Mouse (Mus musculus): ENCODE measurements around the gene Timeless. TPM values are rescaled to one million over a fixed set of nuclear protein-coding genes. Genes with fewer than 3 reads are reported as not detected.
"Not testable (repeated sequence)": the region's sequence is repeated elsewhere in the genome, so short reads cannot be mapped to it uniquely, and the experiment has no call there.

The Timeless gene
- total and polyA plus RNA-seq, 2 experiments: 0.75 to 1.6 TPM

- 7% methylated on average over 7 of the region's 7 CpGs for WGBS
- peaks cover 19% of the 10 kb centered on the region; the same call in 1 of the 2 replicates for H3K79me2 ChIP-seq (ENCODE audit: control insufficient read depth, insufficient read depth, low read length)
- no peaks in the 10 kb centered on the region for H3K27me3 ChIP-seq (ENCODE audit: control insufficient read depth, insufficient read depth, low read length)
- TF ChIP-seq CTCF (IDR thresholded peaks at IDR 0.05; ENCODE audit: low read depth, low read length): no peak
- peak overlapping the region; percentile 80 for H3K4me3 ChIP-seq (ENCODE audit: insufficient read depth, low read depth, low read length)
- peak overlapping the region; percentile 83 for H3K27ac ChIP-seq (replicated peaks; ENCODE audit: insufficient read depth, low read depth, low read length)
- peaks cover 16% of the 10 kb centered on the region for H3K4me1 ChIP-seq (ENCODE audit: control insufficient read depth, insufficient read depth, low read length)
- H3K36me3 ChIP-seq (ENCODE audit: control insufficient read depth, insufficient read depth, low read length): peaks cover 7% of the 10 kb centered on the region
- H3K9ac ChIP-seq (ENCODE audit: low read depth, low read length): peak overlapping the region; percentile 86
- DNase-seq (ENCODE audit: extremely low read depth, low read depth, low spot score): peak; percentile 41
Observed at GRCm38 (mm10) chr10:128270866-128271265, 39.0 kb downstream of the Timeless start.

- H3K27ac ChIP-seq (replicated peaks; ENCODE audit: insufficient read depth, low read depth, low read length): peak overlapping the region; percentile 29
- no peaks in the 10 kb centered on the region for H3K27me3 ChIP-seq (ENCODE audit: control insufficient read depth, insufficient read depth, low read length)
- peaks cover 22% of the 10 kb centered on the region; the same call in 1 of the 2 replicates for H3K79me2 ChIP-seq (ENCODE audit: control insufficient read depth, insufficient read depth, low read length)
- H3K9ac ChIP-seq (ENCODE audit: low read depth, low read length): peak overlapping the region; percentile 68
- 35% methylated on average over 2 of the region's 2 CpGs for WGBS
- H3K4me1 ChIP-seq (ENCODE audit: control insufficient read depth, insufficient read depth, low read length): peaks cover 16% of the 10 kb centered on the region
- peaks cover 14% of the 10 kb centered on the region for H3K36me3 ChIP-seq (ENCODE audit: control insufficient read depth, insufficient read depth, low read length)
- TF ChIP-seq CTCF (IDR thresholded peaks at IDR 0.05; ENCODE audit: low read depth, low read length) (no peak), POLR2A (IDR thresholded peaks at IDR 0.05; ENCODE audit: extremely low read depth, insufficient read depth, low read length) (no peak)
- peak overlapping the region; percentile 54 for H3K4me3 ChIP-seq (ENCODE audit: insufficient read depth, low read depth, low read length)
- peak; percentile 62 for DNase-seq (ENCODE audit: extremely low read depth, low read depth, low spot score)
Observed at GRCm38 (mm10) chr10:128271883-128272282, 40.0 kb downstream of the Timeless start.

GRCm38 (mm10) chr10:128272819-128273439 lies 41.1 kb downstream of the Timeless start:
- peaks cover 12% of the 10 kb centered on the region for H3K4me1 ChIP-seq (ENCODE audit: control insufficient read depth, insufficient read depth, low read length)
- 72% methylated on average over 7 of the region's 7 CpGs for WGBS
- DNase-seq (ENCODE audit: extremely low read depth, low read depth, low spot score): peak; percentile 47
- not testable (repeated sequence) for H3K27me3 ChIP-seq (ENCODE audit: control insufficient read depth, insufficient read depth, low read length); H3K9ac ChIP-seq (ENCODE audit: low read depth, low read length); H3K27ac ChIP-seq (replicated peaks; ENCODE audit: insufficient read depth, low read depth, low read length); H3K4me3 ChIP-seq (ENCODE audit: insufficient read depth, low read depth, low read length)
- peaks cover 22% of the 10 kb centered on the region; the same call in 1 of the 2 replicates for H3K79me2 ChIP-seq (ENCODE audit: control insufficient read depth, insufficient read depth, low read length)
- H3K36me3 ChIP-seq (ENCODE audit: control insufficient read depth, insufficient read depth, low read length): peaks cover 23% of the 10 kb centered on the region

DNA sequence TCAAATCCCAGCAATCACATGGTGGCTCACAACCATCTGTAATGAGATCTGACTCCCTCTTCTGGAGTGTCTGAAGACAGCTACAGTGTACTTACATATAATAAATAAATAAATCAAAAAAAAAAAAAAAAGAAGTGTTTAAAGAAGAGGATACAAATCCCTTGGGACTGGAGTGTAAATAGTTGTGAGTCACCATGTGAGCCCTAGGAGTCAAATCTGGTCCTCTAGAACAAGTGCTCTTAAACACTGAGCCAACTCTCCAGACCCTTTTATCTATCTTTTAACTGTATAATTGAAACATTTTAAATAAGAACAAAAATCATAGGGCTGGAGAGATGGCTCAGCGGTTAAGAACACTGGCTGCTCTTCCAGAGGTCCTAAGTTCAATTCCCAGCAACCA lies 43.5 kb downstream of the Timeless start:
- Histone ChIP-seq H3K36me3 (ENCODE audit: control insufficient read depth, insufficient read depth, low read length) (peaks cover 41% of the 10 kb centered on the region), H3K4me1 (ENCODE audit: control insufficient read depth, insufficient read depth, low read length) (peaks cover 12% of the 10 kb centered on the region), H3K79me2 (ENCODE audit: control insufficient read depth, insufficient read depth, low read length) (peaks cover 17% of the 10 kb centered on the region; the same call in 1 of the 2 replicates)
- H3K27ac ChIP-seq (replicated peaks; ENCODE audit: insufficient read depth, low read depth, low read length); H3K9ac ChIP-seq (ENCODE audit: low read depth, low read length); H3K4me3 ChIP-seq (ENCODE audit: insufficient read depth, low read depth, low read length); H3K27me3 ChIP-seq (ENCODE audit: control insufficient read depth, insufficient read depth, low read length); DNase-seq (ENCODE audit: extremely low read depth, low read depth, low spot score): not testable (repeated sequence)
- WGBS: 85% methylated on average over 1 of the region's 1 CpGs

GRCm38 (mm10) chr10:128278158-128278557 lies 46.3 kb downstream of the Timeless start:
- H3K4me3 ChIP-seq (ENCODE audit: insufficient read depth, low read depth, low read length): no peak overlapping the region
- DNase-seq (ENCODE audit: extremely low read depth, low read depth, low spot score): no peak
- no peak overlapping the region for H3K9ac ChIP-seq (ENCODE audit: low read depth, low read length)
- H3K36me3 ChIP-seq (ENCODE audit: control insufficient read depth, insufficient read depth, low read length): peaks cover 63% of the 10 kb centered on the region
- H3K79me2 ChIP-seq (ENCODE audit: control insufficient read depth, insufficient read depth, low read length): peaks cover 6% of the 10 kb centered on the region; the same call in 1 of the 2 replicates
- no peak for TF ChIP-seq CTCF (IDR thresholded peaks at IDR 0.05; ENCODE audit: low read depth, low read length)
- no peak for TF ChIP-seq POLR2A (IDR thresholded peaks at IDR 0.05; ENCODE audit: extremely low read depth, insufficient read depth, low read length)
- WGBS: 78% methylated on average over 6 of the region's 6 CpGs
- no peak overlapping the region for H3K27ac ChIP-seq (replicated peaks; ENCODE audit: insufficient read depth, low read depth, low read length)
- no peaks in the 10 kb centered on the region for H3K27me3 ChIP-seq (ENCODE audit: control insufficient read depth, insufficient read depth, low read length)
- peaks cover 7% of the 10 kb centered on the region; the same call in 1 of the 2 replicates for H3K4me1 ChIP-seq (ENCODE audit: control insufficient read depth, insufficient read depth, low read length)

DNA sequence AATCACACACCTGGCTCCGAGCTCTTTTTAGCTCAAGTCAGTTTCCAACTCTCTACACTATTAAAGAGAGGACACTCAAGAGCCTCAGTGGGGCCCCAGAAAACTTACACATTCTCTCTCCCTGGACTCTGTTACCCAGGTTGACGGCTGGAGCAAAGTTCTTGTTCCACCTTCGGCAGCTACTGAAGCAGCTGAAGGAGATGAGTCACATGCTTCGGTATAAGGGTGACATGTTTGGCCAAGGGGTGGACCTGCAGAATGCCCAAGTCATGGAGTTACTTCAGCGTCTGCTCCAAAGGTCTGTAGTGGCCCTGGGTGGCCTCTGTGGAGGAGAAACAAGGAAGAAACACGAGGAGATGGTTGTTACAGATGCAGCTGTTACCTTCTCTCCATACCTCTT lies 49.1 kb downstream of the Timeless start:
- no peak overlapping the region for H3K4me3 ChIP-seq (ENCODE audit: insufficient read depth, low read depth, low read length)
- H3K27ac ChIP-seq (replicated peaks; ENCODE audit: insufficient read depth, low read depth, low read length): no peak overlapping the region
- H3K4me1 ChIP-seq (ENCODE audit: control insufficient read depth, insufficient read depth, low read length): no peaks in the 10 kb centered on the region; the same call in 1 of the 2 replicates
- peaks cover 81% of the 10 kb centered on the region for H3K36me3 ChIP-seq (ENCODE audit: control insufficient read depth, insufficient read depth, low read length)
- no peak for DNase-seq (ENCODE audit: extremely low read depth, low read depth, low spot score)
- peaks cover 3% of the 10 kb centered on the region; the same call in 1 of the 2 replicates for H3K79me2 ChIP-seq (ENCODE audit: control insufficient read depth, insufficient read depth, low read length)
- no peaks in the 10 kb centered on the region for H3K27me3 ChIP-seq (ENCODE audit: control insufficient read depth, insufficient read depth, low read length)
- no peak overlapping the region for H3K9ac ChIP-seq (ENCODE audit: low read depth, low read length)
- TF ChIP-seq POLR2A (IDR thresholded peaks at IDR 0.05; ENCODE audit: extremely low read depth, insufficient read depth, low read length) (no peak), CTCF (IDR thresholded peaks at IDR 0.05; ENCODE audit: low read depth, low read length) (no peak)
- WGBS: 86% methylated on average over 6 of the region's 6 CpGs

Measured in liver, adult 2 months (tissue).